Mouse (Mus musculus) splenic B cell, adult 2 months (primary cell): ENCODE results near the gene Asb6.

ENCODE experiments used
- DNase-seq: peaks from one replicate; pipeline ENCODE4 v3.0.0-alpha.2; 2011; ENCODE audit warnings: low read depth, low spot score
- H3K27me3 ChIP-seq: 2 replicates; pipeline ENCODE4 v1.6.1; 2012; ENCODE audit warnings: mild to moderate bottlenecking, low read length, moderate library complexity, mixed read lengths; ENCODE audit not compliant: control insufficient read depth, poor library complexity, insufficient read depth, severe bottlenecking
- H3K36me3 ChIP-seq: 2 replicates; pipeline ENCODE4 v1.6.1; 2012; ENCODE audit warnings: mild to moderate bottlenecking, low read length, moderate library complexity, mixed read lengths; ENCODE audit not compliant: control insufficient read depth, poor library complexity, insufficient read depth, severe bottlenecking

Gene Asb6

DNA sequence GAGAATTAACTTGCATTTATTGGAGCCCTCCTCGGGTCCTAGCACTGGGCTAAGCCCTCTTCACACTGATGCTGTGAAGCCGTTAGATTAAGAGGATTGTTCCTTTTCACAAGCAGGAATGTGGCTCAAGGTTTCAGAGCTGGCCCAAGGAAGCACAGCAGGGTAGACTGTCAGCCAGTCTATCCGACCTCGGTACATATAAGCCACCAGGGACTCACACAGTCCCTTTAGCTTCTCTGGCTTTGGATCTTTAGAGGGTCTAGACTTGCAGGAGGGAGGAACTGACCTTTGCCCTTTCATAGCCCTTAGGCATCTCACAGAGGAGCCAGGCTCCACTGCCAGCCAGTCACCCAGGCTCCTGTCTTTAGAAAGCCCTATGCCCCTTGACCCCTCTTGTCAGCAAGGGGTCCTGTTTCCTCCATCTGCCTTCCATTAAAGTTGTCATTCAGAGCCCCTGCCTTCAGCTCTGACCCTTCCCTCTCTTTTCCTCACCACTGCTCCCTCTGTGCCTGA is at the start of gene Asb6:
Gene Asb6 (minus strand): TSS at position 51 of the 513 bp plus-strand sequence.
- DNase-seq: no peak
- H3K36me3 ChIP-seq: peaks cover 4% of the 10 kb centered on the region; the same call in 1 of the 2 replicates

DNA sequence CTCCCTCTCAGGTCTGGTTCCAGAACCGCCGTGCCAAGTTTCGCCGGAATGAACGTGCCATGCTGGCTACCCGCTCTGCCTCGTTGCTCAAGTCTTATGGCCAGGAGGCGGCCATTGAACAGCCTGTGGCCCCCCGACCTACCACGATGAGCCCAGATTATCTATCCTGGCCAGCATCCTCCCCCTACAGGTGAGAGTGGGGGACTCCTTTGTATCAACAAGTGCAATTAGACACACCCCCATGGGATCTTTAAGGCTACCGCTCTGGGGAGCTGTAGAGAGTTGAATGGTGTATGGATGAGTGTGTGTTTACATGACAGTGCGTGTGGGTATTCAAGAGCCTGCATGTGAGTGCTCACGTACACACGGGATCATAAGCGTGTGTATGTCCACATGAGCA is 49.3 kb upstream of the Asb6 start:
- H3K36me3 ChIP-seq: no peaks in the 10 kb centered on the region
- no peaks in the 10 kb centered on the region for H3K27me3 ChIP-seq
- no peak for DNase-seq

More for the DNA sequence above, at the start of gene Asb6:
- H3K27me3 ChIP-seq: no peaks in the 10 kb centered on the region

DNA sequence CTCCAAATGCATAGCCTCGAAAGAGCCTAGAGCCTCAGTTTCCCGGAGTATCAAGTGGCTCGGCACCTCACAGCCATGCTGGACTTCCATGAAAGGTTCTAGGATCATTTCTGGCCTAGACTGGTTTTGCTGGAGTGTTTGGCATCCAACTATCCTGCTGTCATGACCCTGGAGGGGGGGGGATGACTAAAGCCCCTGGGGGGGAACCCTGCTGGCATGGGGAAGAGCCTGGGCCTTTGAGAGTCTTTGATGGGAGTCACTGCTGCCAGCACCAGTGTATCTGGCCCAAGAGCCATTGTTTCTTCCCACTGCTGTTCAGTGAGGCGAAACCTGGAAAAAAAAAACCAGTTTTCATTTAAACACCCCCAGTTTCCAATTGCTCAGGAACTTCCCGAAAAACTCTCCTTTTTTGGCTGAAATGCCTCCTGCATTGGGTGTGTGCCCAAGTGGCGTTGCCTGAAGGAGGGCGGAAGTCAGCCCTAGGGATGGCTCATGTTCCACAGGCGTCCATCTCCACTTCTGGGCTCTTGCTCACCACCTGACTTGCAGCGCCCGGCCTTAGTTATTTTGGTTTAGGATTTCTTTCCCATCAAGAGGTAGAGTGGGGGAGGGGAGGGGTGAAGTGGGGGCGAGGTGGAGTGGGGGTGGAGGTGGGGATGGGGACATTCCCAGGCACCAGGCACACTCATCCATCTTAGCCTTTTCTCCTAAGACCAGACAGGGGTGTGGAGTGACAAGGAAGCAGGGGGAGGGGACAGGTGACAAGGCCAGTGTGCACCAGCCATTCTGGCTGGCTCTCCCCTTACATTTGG is 45.7 kb upstream of the Asb6 start:
- no peaks in the 10 kb centered on the region for H3K36me3 ChIP-seq
- DNase-seq: no peak
- no peaks in the 10 kb centered on the region for H3K27me3 ChIP-seq

DNA sequence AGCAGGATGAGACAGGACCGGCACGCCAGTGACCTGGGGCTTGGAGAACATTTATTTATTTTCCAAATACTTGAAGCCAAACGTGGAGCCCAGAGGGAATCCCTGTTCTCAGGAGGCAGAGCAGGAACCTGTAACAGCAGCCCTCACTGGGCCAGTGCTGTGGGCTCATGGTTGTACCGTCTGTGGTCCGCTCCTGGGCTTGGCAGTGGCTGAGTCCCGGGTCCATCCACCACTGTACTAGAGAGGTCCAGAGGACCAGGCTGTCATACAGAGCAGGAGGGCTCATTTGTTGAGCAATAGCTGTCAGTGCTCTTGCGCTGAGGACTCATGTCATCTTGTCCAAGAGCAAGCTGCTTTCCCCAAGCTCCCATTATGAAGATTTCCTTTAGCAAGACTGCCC is 45.0 kb upstream of the Asb6 start:
- H3K27me3 ChIP-seq: no peaks in the 10 kb centered on the region
- no peaks in the 10 kb centered on the region for H3K36me3 ChIP-seq
- no peak for DNase-seq

DNA sequence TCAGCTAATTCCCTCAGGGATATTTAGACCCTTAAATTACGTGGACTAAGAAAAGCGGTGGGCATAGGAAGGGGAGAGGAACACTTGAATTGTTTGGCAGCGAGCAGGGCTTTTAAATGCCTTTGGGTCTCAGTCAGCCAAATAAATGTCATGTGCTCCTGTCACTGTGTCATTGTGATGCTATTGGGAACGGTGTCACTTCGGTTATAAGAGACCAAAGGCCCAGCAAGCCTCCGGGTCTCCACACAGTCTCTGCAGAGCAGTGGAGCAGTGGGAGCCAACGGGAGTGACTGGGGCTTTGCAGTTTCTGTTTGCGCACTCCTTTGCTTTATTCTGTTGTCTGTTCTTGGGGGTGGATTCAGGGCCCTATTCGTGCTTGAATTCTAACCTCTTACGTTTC is 44.3 kb upstream of the Asb6 start:
- Histone ChIP-seq H3K27me3 (no peaks in the 10 kb centered on the region), H3K36me3 (no peaks in the 10 kb centered on the region)
- no peak for DNase-seq

DNA sequence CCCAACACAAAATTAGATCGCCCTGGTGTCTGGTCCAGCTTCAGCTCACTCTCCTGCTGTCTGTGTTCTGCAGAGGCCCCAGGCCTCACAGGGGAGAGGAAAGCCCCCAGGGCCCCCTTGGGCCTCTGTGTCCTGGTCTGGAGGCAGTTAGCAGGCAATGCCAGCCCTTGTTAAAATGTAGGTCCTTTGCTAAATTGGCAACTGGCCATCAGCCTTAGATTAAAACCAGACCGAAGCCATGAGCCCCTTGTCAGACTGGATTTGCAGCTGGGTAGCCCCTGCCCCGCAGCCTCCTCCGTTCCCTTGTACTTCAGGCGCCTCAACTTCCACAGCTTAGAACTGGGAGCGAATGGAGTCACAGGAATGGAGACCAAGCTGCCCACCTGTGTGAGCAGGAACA is 42.5 kb upstream of the Asb6 start:
- Histone ChIP-seq H3K36me3 (no peaks in the 10 kb centered on the region), H3K27me3 (no peaks in the 10 kb centered on the region)
- no peak for DNase-seq

DNA sequence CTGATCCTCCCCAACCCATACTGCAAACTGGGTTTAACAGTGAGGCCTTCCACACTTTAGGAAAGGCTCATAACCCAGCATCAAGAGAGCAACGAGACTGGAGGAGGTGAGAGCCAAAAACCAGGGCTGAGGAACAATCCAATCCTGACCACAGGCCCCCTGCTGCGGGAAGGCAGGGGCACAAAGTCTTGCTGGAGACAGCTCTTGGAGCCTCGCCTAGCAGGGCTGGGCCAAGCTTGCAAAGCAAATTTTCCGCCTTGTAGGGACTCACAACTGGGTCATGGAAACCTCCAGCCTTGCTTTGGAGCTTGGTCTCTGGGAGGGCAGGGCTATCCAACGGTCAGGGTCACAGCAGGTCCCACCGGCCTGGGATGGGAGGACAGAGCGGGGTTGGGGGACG is 40.7 kb upstream of the Asb6 start:
- Histone ChIP-seq H3K36me3 (no peaks in the 10 kb centered on the region), H3K27me3 (no peaks in the 10 kb centered on the region)
- DNase-seq: no peak

DNA sequence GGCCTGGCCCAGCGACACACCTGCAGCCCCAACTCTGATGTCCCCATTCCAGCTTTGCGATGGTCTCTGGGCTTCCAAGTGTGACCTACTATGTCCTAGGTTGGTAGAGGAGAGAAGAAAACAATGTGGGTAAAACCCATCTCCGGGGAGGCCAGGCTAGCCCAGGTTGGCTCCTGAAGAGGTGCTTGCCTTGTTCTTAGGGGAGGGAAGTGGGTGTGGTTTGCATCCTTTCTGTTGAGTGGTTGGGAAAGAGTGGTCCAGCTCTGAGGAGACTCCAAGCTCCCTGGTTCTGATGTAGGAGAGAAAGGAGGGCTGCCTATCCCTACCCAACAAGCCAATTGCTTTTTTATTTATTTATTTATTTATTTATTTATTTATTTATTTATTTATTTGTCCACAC is 35.3 kb upstream of the Asb6 start:
- Histone ChIP-seq H3K36me3 (no peaks in the 10 kb centered on the region), H3K27me3 (no peaks in the 10 kb centered on the region)
- no peak for DNase-seq

DNA sequence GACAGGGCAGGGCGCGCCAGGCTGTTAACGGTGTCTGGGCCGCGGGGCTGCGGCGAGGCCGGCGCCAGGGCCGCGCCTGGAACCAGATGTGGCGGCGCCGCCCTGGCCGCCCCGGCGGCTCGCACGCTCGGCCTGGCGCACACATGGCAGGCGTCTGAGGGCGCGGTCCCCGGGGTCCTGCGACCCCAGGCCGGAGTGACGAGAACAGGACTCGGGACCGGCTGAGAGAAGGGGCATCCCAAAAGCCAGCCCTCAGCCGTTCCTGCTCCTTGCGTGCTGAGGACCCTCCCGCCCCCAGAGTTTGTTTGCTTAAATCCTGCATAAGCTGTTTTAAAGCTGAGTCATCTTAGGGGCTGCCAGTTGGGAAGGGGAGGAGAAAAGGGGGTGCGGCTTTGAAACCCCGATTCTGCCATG is 34.8 kb upstream of the Asb6 start:
- no peak for DNase-seq
- Histone ChIP-seq H3K36me3 (no peaks in the 10 kb centered on the region), H3K27me3 (no peaks in the 10 kb centered on the region)

DNA sequence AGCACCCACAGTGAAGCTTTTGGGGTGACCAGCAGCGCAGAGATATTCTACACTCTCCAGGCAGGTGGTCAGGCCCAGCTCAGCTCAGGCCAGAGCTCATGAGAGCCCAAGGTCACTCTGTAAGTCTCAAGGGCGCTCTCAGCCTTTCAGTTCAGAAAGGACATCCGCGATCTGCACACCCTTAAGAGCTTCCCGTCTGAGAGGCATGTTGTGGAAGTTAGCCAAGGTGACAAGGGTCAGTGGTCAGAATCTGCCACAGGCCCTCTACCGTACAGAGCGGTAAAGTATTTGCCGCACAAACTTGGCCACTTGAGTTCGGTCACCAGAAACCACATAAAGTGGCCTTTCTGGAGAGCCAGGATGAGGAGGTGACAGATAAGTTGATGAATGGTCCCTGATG is 33.4 kb upstream of the Asb6 start:
- H3K27me3 ChIP-seq: no peaks in the 10 kb centered on the region
- H3K36me3 ChIP-seq: no peaks in the 10 kb centered on the region
- no peak for DNase-seq

DNA sequence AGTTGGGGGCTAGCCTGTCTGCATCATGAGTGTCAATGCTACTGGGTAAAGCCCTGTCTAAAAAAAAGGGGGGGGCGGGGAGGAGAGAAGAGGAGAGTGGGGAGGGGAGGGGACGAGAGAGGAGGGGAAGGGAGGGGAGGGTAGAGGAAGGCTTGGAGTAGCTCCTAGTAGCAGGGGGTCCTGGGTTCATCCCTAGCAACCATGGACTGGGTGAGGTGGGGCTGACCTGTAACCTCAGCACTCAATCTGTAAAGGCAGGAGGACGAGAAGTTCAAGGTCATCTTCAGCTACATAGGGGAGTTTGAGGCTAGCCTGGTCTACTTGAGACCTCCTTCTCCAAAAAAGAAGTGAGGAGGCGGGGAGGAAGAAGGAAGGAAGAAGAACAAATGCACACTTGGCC is 31.9 kb upstream of the Asb6 start:
- no peak for DNase-seq
- Histone ChIP-seq H3K36me3 (no peaks in the 10 kb centered on the region), H3K27me3 (no peaks in the 10 kb centered on the region)

DNA sequence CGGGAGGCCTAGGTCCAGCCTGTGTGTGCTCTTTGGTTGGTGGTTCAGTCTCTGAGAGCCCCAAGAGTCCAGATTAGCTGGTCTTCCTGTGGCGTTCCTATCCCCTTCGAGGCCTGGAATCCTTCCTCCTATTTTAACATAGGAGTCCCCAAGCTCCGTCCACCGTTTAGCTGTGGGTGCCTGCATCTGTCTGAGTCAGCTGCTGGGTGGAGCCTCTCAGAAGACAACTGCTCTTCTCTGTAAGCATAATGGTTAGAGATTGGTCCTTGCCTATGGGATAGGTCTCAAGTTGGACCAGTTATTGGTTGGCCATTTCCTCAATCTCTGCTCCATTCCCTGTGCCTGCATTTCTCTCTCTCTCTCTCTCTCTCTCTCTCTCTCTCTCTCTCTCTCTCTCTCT is 29.6 kb upstream of the Asb6 start:
- no peaks in the 10 kb centered on the region for H3K27me3 ChIP-seq
- H3K36me3 ChIP-seq: no peaks in the 10 kb centered on the region
- no peak for DNase-seq

DNA sequence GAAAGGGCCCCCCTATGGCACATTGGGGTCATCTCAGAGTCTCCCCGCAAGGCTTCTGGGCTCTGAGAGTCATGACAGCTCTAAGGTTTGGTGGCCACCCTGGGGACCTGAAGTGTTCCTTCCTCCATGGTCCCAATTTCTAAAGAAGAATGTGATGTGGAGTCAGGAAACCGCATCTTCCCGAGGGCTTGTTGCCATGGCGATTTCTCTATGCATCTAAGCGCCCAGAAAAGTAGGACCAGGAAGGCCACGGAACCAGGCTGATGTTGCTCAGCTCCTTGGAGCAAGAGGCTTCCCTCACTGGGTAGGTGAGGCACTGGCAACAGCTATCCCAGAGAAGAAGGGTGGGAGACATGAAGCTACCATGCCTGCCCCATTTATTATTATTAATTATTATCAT is 26.9 kb upstream of the Asb6 start:
- Histone ChIP-seq H3K36me3 (no peaks in the 10 kb centered on the region), H3K27me3 (no peaks in the 10 kb centered on the region)
- DNase-seq: no peak

DNA sequence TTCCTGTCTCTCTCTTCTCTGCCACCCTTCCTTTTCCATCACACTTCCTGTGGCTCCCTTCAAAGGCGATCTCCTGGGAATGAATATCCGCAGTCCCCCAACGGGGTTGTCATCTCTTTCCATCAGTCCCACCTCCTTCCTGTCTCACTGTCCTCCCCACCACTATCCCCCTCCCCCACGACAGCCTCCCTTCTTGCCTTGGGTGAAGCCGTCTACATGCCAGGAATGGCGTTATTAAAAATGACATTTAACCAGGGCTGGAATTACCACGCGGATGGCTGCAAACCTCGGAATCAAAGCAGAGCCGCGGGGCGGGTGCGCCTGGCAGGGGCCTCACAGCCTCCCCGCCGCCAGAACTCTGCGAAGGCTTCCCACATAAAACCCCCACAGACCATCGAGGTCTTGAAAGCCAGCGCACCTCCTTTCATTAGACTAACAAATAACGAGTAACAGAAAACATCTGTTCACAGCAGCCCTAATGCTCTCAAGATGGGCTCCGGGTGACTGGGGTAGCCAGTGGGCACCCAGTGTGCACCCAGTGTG is 22.7 kb upstream of the Asb6 start:
- Histone ChIP-seq H3K27me3 (no peaks in the 10 kb centered on the region), H3K36me3 (no peaks in the 10 kb centered on the region)
- DNase-seq: no peak

DNA sequence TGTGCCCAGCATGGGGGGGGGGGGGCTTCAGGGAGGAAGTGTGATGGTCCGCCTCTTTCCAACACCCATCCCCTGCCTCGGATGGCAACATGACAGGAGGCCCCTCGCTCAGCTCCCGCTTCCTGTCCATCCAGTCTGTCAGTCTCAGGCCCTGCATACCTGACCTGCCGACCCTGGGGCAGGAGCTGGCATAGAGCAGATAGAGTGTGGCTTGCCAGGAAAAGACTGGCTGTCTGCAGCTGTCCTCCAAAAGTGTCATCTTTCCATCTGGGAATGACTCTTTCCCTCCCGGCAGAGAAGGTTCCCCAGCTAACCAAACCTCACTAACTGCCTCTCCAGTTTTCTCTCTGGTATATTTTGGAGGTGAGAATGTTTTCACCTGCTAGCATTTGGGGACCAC is 20.4 kb upstream of the Asb6 start:
- Histone ChIP-seq H3K27me3 (no peaks in the 10 kb centered on the region), H3K36me3 (no peaks in the 10 kb centered on the region)
- no peak for DNase-seq
